Mouse (Mus musculus): ENCODE results near the gene Ccl9. TPM values are rescaled to one million over a fixed set of nuclear protein-coding genes. Genes with fewer than 3 reads are reported as not detected.

The Ccl9 gene
- total RNA-seq (2021): 1 to 10 TPM; 2.9 to 5.3 TPM

DNA sequence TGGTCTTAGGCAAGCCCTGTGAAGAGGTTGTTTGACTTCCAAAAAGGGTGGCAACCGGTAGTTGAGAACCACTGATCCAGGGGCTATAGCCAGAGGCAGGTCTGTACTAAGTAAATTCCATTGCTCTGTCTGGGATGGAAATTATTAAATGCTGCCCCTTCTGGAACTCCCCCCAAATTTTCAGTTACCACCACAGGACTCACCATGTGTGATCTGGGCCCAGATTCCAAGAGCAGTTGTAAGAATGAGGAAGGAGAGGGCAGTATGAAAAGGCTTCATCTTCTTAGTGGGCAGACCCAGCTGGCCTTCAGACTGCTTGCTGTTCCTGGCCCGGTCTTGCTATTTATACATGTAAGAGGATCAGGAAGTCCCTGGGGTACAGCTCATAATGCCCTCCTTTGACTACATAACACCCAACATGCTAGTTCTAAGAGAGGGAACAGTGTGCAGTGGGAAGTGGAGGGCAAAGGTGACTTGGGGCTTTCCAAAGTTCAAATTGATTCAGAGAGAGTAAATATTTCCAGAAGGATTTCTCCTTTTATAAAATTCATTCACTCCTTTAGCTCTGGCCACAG, at the start of gene Ccl9:
Gene Ccl9 (minus strand): TSS at position 451 of the 575 bp plus-strand sequence.
- intact Hi-C loops (cut with DNase I): no loop called here
- DNase-seq: no peak

DNA sequence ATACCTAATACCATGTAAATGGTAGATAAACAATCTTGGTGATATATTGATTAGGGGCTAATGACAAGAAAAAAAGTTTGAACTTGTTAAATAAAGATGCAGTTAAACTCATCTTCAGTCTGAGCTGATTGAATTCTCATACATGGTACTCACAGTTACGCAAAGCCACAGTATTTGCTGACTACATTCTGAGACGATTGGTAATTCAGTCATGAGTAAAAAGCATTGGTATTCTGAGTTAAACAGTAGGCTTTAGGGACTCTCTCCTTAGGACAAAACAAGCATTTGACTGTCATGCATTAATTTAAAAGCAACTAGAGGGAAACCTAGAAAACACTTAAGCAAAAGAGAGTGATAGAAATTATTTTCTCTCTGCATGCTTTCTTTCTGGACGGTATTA, 45.1 kb upstream of the Ccl9 start:
- no peak for DNase-seq
- intact Hi-C loops (cut with DNase I): no loop called here

DNA sequence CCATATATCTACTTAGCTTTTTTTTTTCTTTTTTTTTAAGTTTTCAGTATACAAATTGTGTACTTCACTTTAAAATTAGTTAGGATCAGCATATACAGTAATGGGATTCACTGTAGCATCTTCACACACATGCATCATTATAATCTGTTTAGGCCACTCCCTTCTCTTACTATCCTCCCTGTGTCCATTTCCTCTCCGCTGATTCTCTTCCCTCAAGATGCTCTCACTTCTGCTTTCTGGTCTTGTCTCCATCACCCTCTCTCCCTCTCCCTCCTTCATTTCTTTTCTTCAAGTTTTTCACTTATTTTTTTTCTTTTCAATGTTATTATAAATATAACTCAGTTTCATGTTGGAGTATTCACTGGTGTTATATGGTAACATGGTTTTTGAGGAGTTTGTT, 40.6 kb upstream of the Ccl9 start:
- DNase-seq: no peak
- intact Hi-C loops (cut with DNase I): no loop called here

DNA sequence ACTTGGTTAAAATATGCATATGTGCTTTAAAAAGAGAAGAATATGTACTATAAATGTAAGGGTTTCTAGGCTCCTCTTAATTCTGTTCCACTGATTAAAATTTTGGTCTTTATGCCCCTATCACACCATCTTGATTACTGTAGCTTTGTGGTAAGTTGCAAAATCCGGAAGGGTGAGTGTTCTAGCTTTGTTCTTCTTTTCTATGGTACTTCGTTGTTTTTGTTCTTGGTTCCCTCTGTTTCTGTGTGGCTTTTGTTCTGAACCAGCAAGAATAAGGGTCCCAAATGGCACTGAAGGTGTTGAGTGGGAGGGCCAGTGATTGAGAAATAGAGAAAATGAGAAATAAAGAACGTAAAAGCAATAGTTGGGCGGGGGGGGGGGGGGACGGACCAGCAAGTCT, 39.8 kb upstream of the Ccl9 start:
- DNase-seq: no peak
- intact Hi-C loops (cut with DNase I): no loop called here

DNA sequence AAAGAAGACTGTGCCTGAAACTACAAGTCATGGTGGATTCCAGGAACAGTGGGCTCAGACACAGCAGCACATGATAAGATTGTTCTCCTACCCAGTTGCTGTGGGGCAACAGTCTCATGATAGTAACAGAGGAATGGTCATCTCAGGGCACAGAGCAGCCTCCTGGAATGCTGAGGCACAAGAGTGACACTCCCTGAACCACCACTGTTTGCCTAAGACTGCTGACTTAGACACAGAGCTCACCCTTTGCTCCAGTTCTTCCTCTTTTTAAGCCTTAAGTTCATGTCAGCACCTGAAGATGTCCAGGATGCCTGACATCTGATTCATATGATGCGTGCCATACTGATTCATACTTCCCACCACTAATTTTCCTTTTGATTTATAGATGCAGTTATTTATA, 38.1 kb upstream of the Ccl9 start:
- DNase-seq: no peak
- intact Hi-C loops (cut with DNase I): no loop called here

DNA sequence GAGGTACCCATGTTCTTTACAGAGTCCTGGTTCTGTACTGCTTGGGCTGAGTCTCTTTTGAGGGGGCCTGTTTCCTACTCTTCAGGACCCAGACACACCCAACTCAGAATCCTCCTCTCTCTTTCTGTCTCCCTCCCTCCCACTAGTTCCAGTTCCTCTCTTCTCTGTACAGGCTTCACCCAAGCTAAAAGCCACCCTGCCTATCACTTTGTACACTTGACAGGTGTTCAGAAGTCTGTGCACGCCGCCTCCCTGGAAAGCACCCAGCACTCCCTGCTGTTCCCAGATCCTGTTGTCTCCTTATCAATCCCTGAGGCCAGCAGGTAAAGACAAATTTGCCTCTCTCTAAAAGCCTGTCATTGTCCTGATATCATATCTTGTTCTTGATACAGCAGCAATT, 32.5 kb upstream of the Ccl9 start:
- DNase-seq: no peak
- intact Hi-C loops (cut with DNase I): no loop called here

DNA sequence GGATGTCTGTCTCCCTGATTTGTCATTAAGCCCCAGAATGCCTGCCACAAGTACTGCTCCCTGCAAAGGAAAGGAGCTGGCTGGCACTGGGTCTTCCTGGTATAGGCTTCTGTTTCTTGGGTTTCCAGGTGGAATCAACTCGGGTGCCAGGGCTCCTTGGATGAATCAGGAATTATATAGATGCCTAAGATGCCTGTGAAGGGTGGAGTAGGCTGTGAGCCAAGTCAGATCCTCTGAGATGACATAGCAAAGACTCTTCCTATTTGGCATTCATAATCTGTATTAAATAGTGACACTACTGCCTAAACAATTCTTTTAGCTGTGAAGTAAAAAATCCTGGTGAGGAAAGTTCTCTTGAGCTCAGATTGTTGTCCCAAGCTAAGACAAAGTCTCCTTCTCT, 28.0 kb upstream of the Ccl9 start:
- DNase-seq: no peak
- intact Hi-C loops (cut with DNase I): no loop called here

DNA sequence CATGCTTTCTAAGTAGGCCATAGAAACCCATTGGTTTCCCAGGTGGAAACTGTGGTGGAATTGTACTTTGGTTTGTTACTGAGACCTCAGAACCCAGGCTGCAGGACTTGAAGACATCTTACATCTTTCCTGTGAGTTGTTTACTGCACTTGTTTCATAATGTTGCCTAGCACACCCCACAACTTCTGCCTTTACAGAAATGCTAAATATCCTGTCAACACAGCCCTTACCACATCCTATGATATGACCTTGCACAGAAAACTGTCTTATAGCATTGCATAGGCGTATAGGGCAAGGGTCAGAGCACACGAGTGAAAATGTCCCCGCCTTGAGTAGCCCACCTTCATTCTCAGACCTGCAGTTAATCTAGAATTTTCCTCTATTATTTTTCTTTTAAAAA, 27.1 kb upstream of the Ccl9 start:
- no peak for DNase-seq
- intact Hi-C loops (cut with DNase I): no loop called here

DNA sequence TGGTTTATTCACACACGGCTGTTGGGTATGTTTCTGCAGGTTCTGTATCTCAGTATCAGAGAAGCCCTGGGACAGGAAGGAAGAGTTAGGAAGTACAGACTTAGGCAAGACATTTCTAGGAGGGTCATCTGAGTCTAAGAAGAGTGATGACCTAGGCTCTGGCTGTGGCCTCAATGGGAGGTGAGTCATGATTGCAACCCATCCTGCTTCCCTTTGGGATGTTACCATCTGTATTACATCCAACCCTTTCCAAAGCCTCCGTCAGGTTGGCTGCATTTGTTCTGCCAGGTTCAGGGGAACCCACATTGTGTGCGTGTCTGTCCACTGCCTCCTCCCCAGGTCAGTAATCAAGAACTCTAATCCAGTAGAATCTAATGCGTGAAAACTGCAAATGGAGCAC, 26.3 kb upstream of the Ccl9 start:
- intact Hi-C loops (cut with DNase I): no loop called here
- no peak for DNase-seq

DNA sequence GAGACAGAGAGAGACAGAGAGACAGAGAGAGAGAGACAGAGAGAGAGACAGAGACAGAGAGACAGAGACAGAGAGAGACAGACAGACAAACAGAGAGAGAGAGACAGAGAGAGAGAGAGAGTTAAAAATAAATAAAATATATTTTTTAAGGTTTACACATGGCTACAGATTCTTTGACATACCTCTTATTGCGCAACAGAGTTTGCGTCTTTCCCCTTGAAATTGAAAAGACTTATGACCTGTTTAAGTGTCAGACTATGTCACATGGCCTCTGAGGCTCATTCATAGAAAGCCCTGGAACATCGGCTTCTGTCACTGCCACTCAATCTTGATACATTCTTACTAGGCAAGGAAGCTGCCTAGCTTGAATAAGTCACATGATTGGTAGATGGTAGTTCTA, 25.0 kb upstream of the Ccl9 start:
- no peak for DNase-seq
- intact Hi-C loops (cut with DNase I): no loop called here

DNA sequence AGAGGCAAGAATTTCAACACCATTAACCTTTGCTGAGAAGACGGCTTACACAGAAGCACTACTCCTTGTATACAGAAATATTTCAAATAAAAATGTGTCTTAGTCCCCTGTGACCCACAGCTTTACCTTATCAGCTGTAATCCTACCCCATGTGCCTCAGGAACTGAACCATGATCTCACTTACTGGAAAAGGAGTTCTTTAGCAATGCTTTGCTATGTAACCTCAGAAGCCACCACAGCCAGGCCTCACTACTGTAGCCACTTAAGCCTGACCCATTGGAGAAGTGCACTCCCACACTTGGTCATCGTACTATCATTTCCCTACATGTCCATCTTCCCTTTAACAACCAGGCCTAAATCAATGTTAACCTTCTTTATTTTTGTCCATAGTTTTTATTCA, 22.1 kb upstream of the Ccl9 start:
- no peak for DNase-seq
- intact Hi-C loops (cut with DNase I): no loop called here

DNA sequence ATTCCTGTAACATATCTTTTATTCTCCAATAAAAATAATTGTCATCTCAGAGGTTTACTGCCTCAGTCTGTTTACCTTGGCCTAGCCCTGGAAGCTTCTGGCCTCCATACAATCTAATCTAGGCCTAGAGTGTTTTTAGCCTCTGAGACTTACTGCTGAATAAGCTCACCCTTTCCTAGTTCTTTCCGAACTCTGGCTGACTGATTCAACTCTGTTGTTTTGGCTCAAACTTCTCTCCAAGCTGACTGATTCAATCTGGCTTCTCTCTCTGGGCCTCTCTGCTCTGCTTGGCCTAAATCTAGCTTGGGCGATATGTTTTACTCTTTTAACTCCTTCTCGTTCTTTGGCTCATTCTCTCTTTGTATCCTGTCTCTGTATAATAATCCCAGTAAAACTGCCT, 20.6 kb upstream of the Ccl9 start:
- intact Hi-C loops (cut with DNase I): no loop called here
- no peak for DNase-seq

DNA sequence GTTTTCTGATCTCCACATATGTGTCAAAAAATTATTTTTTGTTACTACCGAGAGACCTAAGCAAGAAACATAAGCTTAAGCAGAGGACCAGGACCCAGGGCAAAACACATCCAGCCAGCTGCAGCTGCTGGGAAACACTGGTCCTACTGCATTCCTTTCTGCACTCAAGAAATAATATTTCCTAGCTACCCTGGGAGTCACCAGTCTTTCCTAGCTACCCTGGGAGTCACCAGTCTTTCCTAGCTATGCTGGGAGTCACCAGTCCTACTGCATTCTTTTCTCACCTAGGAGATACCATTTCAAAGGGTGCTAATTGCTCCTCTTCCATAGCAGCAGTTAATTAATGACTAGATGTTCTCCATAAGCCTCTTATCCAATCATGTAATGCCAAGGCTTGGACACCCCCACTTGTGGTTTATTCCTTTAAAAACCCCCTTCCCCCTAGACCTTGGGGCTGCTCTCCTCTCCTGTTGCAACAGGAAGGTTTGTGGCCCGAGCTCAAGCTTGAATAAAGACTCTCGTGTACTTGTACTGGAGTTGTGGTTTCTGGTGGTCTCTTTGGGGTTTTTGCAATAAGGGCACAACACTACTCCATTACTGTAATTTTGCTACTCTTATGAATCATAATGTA, 19.9 kb upstream of the Ccl9 start:
- no peak for DNase-seq

DNA sequence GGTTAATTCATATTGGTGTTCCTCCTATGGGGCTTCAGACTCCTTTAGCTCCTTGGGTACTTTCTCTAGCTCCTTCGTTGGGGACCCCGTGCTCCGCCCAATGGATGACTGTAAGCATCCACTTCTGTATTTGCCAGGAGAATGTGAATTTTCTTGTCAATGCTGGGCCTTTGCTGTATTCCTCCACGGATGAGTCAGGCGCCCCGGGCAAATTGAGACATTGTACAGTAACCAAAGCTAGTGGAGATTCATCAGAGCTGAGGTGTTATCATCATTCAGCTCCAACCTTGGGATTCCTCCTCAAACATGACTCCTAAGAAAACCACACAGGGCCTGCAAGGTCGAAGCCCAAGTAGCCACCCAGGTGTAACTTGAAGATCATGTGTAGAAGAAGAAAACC, 19.4 kb upstream of the Ccl9 start:
- intact Hi-C loops (cut with DNase I): no loop called here
- no peak for DNase-seq

More for the DNA sequence above, 19.9 kb upstream of the Ccl9 start:
- intact Hi-C loops (cut with DNase I): no loop called here

DNA sequence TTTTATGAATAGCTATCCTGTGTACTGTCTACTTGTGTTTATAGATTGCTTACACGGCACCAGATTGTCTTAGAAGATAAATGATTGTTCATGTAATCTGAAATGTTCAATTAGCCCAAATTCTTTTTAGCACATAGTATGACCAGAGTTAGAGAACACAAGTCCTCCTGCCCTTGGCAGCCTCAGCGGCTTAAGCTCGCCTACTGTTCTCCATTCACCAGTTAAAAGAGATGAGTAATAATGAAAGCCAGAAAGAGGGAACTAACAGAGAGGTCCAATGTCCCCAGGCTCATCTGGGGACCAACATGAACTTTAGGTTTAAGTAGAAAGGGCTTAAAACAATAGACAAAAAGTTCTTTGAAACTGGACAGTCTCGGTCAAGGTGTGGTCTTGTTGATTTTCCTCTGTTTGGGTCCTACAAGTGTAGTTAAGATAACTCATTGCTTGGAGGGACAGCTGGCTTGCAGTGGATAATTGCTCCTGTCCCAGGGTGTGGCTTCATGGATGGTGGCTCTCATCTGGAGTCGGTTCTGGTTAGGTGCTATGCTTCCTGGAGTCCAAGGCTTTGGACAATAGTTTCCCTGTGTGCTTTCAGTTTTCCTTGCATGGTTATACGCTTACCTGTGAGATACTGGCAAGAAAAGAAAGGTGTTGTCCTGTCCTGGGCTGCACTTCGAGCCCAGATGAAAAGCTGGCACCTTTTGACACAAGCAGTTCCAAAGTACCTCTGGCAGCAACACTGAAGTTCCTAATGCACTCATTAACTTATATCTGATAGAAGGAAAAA, 17.4 kb upstream of the Ccl9 start:
- no peak for DNase-seq
- intact Hi-C loops (cut with DNase I): no loop called here

DNA sequence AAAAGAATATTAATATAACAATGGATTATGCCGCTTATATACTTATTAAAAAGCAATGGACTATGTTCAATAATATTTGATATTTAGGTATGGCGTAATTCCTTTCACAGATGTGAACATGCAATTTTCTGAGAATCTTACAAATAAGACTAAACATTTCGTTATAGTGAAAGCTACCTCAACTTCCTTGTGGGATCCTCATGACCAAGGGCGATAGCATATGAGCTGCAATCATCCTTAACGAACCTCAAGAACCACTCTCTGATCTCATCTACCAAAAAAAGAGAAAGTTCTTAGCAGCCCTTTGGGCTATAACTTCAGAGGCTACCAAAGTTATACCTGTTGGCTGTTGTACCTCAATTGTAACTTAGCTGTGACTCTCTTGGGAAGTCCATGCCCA, 15.0 kb upstream of the Ccl9 start:
- intact Hi-C loops (cut with DNase I): no loop called here
- DNase-seq: no peak

DNA sequence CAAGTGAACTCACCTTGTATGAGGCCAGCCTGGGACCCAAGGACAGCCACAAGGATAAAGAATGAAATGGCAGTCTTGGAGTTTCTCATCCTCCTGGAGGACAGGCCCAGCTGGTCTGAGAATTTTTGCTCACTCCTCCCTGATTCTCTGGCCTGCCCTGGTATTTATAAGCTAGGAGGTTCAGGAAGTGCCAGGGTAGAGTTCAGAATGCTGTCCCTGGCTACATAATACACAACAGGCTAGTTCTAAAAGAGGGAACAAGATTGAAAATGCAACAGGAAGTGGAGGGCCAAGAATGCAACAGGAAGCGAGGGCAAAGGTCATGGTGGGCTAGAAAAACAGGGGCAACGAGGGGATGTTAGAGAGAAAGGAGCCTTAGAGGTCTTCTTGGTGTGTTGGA, 14.4 kb upstream of the Ccl9 start, which contains the start of gene Ccl6:
Gene Ccl6 (minus strand): TSS at position 235 of the 400 bp plus-strand sequence.
- no peak for DNase-seq
- intact Hi-C loops (cut with DNase I): no loop called here

DNA sequence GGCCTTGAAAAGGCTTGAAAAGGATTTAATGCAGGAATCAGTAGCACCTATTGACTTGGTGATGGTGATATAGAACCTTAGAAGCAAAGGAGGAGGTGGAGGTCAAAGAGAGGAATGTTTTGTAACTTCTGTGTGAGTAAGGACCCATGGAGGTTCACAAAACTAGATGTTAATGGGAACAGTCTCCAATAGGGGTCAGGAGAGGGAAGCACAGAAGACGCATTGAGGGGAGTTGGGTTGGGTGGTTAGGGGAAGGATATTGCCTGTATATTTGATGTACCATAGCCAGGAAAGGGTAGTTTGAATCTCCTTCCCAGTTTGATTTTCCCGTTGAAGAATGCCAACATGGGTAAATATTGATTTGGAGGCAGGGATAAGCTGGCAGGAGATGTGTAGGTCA, 5.8 kb upstream of the Ccl9 start:
- intact Hi-C loops (cut with DNase I): no loop called here
- no peak for DNase-seq

DNA sequence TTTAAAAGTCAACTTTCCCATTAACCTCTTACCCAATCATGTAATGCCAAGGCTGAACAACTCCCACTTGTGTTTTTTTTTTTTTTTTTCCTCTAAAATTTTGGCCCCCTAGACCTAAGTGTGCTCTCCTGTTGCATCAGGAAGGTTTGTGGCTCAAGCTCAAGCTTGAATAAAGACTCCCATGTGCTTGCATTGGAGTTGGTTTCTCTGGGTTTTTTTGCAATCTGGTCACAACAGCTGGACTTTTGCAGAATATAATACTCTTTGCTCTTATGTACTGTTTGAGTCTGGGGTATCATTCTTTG, 5.0 kb upstream of the Ccl9 start:
- intact Hi-C loops (cut with DNase I): no loop called here
- no peak for DNase-seq

DNA sequence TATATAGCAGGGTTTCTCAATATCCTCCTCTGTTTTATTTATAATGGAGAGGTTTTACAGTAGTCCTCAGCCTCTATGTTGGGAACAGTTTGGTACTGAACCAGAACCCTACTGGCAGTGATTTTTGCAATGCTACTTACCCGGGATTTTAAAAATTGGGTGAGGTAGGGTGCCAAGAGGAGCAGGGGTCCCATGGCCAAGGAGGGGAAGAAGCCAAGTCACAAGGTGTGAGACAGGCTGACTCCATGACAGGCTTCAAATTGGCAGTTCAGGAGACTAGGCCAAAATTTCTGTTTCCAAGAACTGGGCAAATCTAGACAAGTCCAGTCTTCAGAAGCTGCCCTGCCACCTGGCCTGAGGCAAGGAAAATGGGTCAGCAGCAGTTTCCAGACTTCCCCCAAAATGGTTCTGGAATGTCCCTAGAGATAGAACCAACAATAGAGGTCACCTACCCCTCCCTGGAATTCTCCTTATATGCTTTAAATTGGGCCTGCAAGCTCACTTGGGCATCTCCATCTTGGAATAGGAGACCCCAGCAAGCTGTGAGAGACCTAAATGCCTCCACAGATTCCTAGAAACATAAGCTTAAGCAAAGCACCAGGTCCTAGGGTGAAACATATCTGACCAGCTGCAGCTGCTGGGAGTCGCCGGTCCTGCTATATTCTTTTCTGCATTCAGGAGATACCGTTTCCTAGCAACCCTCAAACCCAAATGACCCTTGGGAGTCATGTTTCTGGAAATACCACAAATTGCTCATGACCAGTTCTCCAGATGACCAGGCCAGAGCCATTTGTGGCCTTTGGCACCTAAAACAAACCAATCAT, 4.4 kb upstream of the Ccl9 start:
- peak; percentile 47 to 57 for DNase-seq
- intact Hi-C loops (cut with DNase I): no loop called here

Data from heart, postnatal 10 days (tissue).